Mouse (Mus musculus): ENCODE results near the gene Tgfb3. TPM values are rescaled to one million over a fixed set of nuclear protein-coding genes. Genes with fewer than 3 reads are reported as not detected.

Gene Tgfb3
- polyA plus RNA-seq, 1 experiment from 2014 or later: 4.0 TPM

- Histone ChIP-seq H3K27ac (ENCODE audit: low read depth, low read length) (no peak overlapping the region), H3K4me1 (ENCODE audit: control insufficient read depth, insufficient read depth, low read length) (peaks cover 15% of the 10 kb centered on the region), H3K9ac (ENCODE audit: low read length) (0 out of 2 replicates have a peak overlapping the region, but pooled peaks have one; percentile 44), H3K36me3 (ENCODE audit: control insufficient read depth, insufficient read depth, low read length) (no peaks in the 10 kb centered on the region), H3K4me3 (ENCODE audit: low read depth, low read length) (no peak overlapping the region), H3K9me3 (replicated peaks; ENCODE audit: control insufficient read depth, low read length) (no peaks in the 10 kb centered on the region), H3K27me3 (replicated peaks; ENCODE audit: control insufficient read depth, insufficient read depth, low read length) (no peaks in the 10 kb centered on the region), H3K4me2 (ENCODE audit: low read length) (no peak overlapping the region)
- 82% methylated on average over 11 of the region's 11 CpGs for WGBS
- ATAC-seq: no peak
- DNase-seq (ENCODE audit: low spot score): no peak
Measured at GRCm38 (mm10) chr12:86104297-86104696, 25.5 kb upstream of the Tgfb3 start.

DNA sequence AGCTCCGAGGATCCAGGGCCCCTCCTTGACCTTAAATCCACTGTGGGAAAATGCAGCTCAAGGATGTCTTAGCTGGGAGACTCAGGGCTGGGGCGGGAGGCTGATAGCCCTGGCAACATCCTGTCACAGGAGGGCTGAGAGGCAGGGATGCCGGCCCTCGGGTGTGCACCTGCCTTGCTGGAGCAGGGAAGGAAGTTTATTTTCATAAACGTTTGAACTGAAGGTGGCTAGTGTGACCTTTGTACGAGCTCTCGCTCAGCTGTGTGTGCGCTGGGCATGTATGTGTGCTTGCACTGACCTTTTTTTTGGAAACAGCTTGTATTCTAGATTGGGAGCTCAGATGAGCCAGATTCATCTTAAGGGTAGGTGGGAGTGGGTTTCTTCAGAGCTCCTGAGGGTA lies 25.0 kb upstream of the Tgfb3 start:
- Histone ChIP-seq H3K4me1 (ENCODE audit: control insufficient read depth, insufficient read depth, low read length) (peaks cover 15% of the 10 kb centered on the region), H3K9ac (ENCODE audit: low read length) (peak overlapping the region; percentile 44), H3K27ac (ENCODE audit: low read depth, low read length) (peak overlapping the region; percentile 15), H3K4me3 (ENCODE audit: low read depth, low read length) (no peak overlapping the region), H3K9me3 (replicated peaks; ENCODE audit: control insufficient read depth, low read length) (no peaks in the 10 kb centered on the region), H3K27me3 (replicated peaks; ENCODE audit: control insufficient read depth, insufficient read depth, low read length) (no peaks in the 10 kb centered on the region), H3K4me2 (ENCODE audit: low read length) (no peak overlapping the region), H3K36me3 (ENCODE audit: control insufficient read depth, insufficient read depth, low read length) (no peaks in the 10 kb centered on the region)
- 44% methylated on average over 8 of the region's 8 CpGs for WGBS
- ATAC-seq (peak; percentile 29; the same call in 1 of the 2 replicates), DNase-seq (ENCODE audit: low spot score) (no peak)

GRCm38 (mm10) chr12:86103391-86103790 lies 24.6 kb upstream of the Tgfb3 start:
- Histone ChIP-seq H3K4me2 (ENCODE audit: low read length) (no peak overlapping the region), H3K4me3 (ENCODE audit: low read depth, low read length) (no peak overlapping the region), H3K27me3 (replicated peaks; ENCODE audit: control insufficient read depth, insufficient read depth, low read length) (no peaks in the 10 kb centered on the region), H3K9me3 (replicated peaks; ENCODE audit: control insufficient read depth, low read length) (no peaks in the 10 kb centered on the region), H3K36me3 (ENCODE audit: control insufficient read depth, insufficient read depth, low read length) (no peaks in the 10 kb centered on the region), H3K4me1 (ENCODE audit: control insufficient read depth, insufficient read depth, low read length) (peaks cover 15% of the 10 kb centered on the region), H3K9ac (ENCODE audit: low read length) (peak overlapping the region; percentile 44; the same call in 1 of the 2 replicates), H3K27ac (ENCODE audit: low read depth, low read length) (peak overlapping the region; percentile 15)
- DNase-seq (ENCODE audit: low spot score): peak; percentile 50
- peak; percentile 48; the same call in 1 of the 2 replicates for ATAC-seq
- WGBS: 23% methylated on average over 11 of the region's 11 CpGs

DNA sequence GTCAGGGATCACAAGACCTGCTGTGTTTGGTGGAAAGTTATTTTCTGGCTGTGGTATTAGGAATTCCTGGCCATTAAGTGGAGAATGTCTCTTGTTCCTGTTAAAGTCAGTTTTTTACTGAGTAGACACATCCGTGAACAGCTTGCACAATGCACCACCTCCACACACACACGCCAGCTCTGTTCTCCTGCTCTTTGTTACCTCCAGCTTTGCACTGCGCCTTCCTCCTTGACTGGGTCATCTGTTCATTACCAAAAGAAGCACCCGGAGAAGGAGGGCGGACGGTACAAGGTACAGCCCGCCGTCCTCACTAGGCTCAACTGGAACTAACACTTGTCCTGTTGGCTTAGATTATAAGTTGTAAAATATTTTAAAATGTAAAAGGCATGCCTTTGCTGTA lies 23.8 kb upstream of the Tgfb3 start:
- Histone ChIP-seq H3K4me2 (ENCODE audit: low read length) (no peak overlapping the region), H3K9me3 (replicated peaks; ENCODE audit: control insufficient read depth, low read length) (no peaks in the 10 kb centered on the region), H3K4me1 (ENCODE audit: control insufficient read depth, insufficient read depth, low read length) (peaks cover 15% of the 10 kb centered on the region), H3K9ac (ENCODE audit: low read length) (no peak overlapping the region), H3K27me3 (replicated peaks; ENCODE audit: control insufficient read depth, insufficient read depth, low read length) (no peaks in the 10 kb centered on the region), H3K27ac (ENCODE audit: low read depth, low read length) (no peak overlapping the region), H3K4me3 (ENCODE audit: low read depth, low read length) (no peak overlapping the region), H3K36me3 (ENCODE audit: control insufficient read depth, insufficient read depth, low read length) (no peaks in the 10 kb centered on the region)
- ATAC-seq (no peak), DNase-seq (ENCODE audit: low spot score) (no peak)
- WGBS: 77% methylated on average over 8 of the region's 8 CpGs

- Histone ChIP-seq H3K36me3 (ENCODE audit: control insufficient read depth, insufficient read depth, low read length) (no peaks in the 10 kb centered on the region), H3K4me3 (ENCODE audit: low read depth, low read length) (no peak overlapping the region), H3K27ac (ENCODE audit: low read depth, low read length) (no peak overlapping the region), H3K9ac (ENCODE audit: low read length) (no peak overlapping the region), H3K4me1 (ENCODE audit: control insufficient read depth, insufficient read depth, low read length) (peaks cover 15% of the 10 kb centered on the region), H3K9me3 (replicated peaks; ENCODE audit: control insufficient read depth, low read length) (no peaks in the 10 kb centered on the region), H3K27me3 (replicated peaks; ENCODE audit: control insufficient read depth, insufficient read depth, low read length) (no peaks in the 10 kb centered on the region), H3K4me2 (ENCODE audit: low read length) (no peak overlapping the region)
- DNase-seq (ENCODE audit: low spot score): no peak
- no peak for ATAC-seq
- WGBS: 84% methylated on average over 3 of the region's 3 CpGs
Measured at GRCm38 (mm10) chr12:86100711-86101110, 21.9 kb upstream of the Tgfb3 start.

DNA sequence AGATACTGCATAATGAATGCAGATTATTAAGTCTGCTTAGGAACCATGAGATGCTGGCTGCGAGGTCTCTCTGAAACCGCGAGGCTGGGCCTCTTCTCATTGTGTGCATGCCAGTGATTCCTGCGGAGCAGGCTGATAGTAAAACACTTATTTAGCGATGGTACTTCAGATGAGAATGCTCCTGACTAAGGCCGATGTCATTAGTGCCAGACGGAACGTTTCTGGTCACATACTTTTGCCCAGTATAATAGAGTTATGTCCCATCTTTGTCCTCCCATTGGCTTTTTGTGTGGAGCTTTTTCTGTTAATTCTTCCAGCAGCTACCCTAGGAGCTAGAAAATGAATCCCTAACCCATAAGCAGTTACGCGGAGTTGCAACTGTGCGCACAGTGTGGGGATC lies 18.9 kb upstream of the Tgfb3 start:
- H3K36me3 ChIP-seq (ENCODE audit: control insufficient read depth, insufficient read depth, low read length): no peaks in the 10 kb centered on the region
- H3K9ac ChIP-seq (ENCODE audit: low read length): no peak overlapping the region
- ATAC-seq: no peak
- H3K27me3 ChIP-seq (replicated peaks; ENCODE audit: control insufficient read depth, insufficient read depth, low read length): no peaks in the 10 kb centered on the region
- no peak overlapping the region for H3K4me3 ChIP-seq (ENCODE audit: low read depth, low read length)
- H3K27ac ChIP-seq (ENCODE audit: low read depth, low read length): no peak overlapping the region
- no peak overlapping the region for H3K4me2 ChIP-seq (ENCODE audit: low read length)
- DNase-seq (ENCODE audit: low spot score): no peak
- H3K4me1 ChIP-seq (ENCODE audit: control insufficient read depth, insufficient read depth, low read length): peaks cover 2% of the 10 kb centered on the region; the same call in 1 of the 2 replicates
- 67% methylated on average over 11 of the region's 11 CpGs for WGBS
- H3K9me3 ChIP-seq (replicated peaks; ENCODE audit: control insufficient read depth, low read length): no peaks in the 10 kb centered on the region

DNA sequence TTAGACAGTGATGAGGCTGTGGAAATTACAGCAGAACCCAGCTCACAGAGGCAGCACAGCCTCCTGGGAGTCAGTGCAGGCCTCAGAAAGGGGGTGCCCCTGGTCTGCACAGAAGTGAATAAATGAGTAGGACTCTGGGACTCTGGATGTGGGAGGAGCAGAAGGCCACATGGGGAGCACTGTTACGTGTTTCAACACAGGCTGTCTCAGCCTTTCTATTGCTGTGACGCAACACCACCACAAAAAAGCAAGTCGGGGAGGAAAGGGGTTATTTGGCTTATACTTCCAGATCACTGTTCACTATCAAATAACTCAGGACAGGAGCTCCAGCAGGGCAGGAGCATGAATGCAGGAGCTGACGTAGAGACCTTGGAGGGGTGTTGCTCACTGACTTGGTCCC lies 17.0 kb upstream of the Tgfb3 start:
- H3K4me1 ChIP-seq (ENCODE audit: control insufficient read depth, insufficient read depth, low read length): no peaks in the 10 kb centered on the region
- no peaks in the 10 kb centered on the region for H3K36me3 ChIP-seq (ENCODE audit: control insufficient read depth, insufficient read depth, low read length)
- WGBS: 92% methylated on average over 4 of the region's 4 CpGs
- no peaks in the 10 kb centered on the region for H3K27me3 ChIP-seq (replicated peaks; ENCODE audit: control insufficient read depth, insufficient read depth, low read length)
- no peaks in the 10 kb centered on the region for H3K9me3 ChIP-seq (replicated peaks; ENCODE audit: control insufficient read depth, low read length)
- H3K9ac ChIP-seq (ENCODE audit: low read length): no peak overlapping the region
- no peak overlapping the region for H3K27ac ChIP-seq (ENCODE audit: low read depth, low read length)
- DNase-seq (ENCODE audit: low spot score) (no peak), ATAC-seq (no peak)
- H3K4me3 ChIP-seq (ENCODE audit: low read depth, low read length): no peak overlapping the region
- no peak overlapping the region for H3K4me2 ChIP-seq (ENCODE audit: low read length)

DNA sequence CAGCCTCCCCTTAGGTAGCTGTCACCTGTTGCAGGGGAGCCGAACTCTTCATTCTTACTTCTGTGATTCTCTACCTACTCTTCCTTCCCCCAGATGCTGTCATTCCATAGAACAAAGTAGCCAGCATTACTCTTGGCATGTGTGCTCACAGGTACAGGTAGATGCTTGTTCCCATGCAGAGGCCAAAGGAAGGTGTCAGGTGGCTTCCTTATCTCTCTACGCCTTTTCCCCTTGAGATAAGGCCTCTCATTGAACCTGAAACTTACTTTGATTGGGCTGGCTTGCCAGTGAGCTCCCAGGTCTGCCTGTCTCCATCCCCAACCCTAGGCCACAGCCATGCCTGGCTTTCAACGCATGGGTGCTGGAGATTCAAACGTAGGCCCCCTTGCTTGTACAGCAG lies 15.2 kb upstream of the Tgfb3 start:
- WGBS: 93% methylated on average over 4 of the region's 4 CpGs
- Histone ChIP-seq H3K4me3 (ENCODE audit: low read depth, low read length) (no peak overlapping the region), H3K36me3 (ENCODE audit: control insufficient read depth, insufficient read depth, low read length) (peaks cover 4% of the 10 kb centered on the region; the same call in 1 of the 2 replicates), H3K4me2 (ENCODE audit: low read length) (no peak overlapping the region), H3K9ac (ENCODE audit: low read length) (no peak overlapping the region), H3K4me1 (ENCODE audit: control insufficient read depth, insufficient read depth, low read length) (no peaks in the 10 kb centered on the region), H3K27ac (ENCODE audit: low read depth, low read length) (no peak overlapping the region), H3K9me3 (replicated peaks; ENCODE audit: control insufficient read depth, low read length) (no peaks in the 10 kb centered on the region), H3K27me3 (replicated peaks; ENCODE audit: control insufficient read depth, insufficient read depth, low read length) (no peaks in the 10 kb centered on the region)
- ATAC-seq: no peak
- DNase-seq (ENCODE audit: low spot score): no peak

DNA sequence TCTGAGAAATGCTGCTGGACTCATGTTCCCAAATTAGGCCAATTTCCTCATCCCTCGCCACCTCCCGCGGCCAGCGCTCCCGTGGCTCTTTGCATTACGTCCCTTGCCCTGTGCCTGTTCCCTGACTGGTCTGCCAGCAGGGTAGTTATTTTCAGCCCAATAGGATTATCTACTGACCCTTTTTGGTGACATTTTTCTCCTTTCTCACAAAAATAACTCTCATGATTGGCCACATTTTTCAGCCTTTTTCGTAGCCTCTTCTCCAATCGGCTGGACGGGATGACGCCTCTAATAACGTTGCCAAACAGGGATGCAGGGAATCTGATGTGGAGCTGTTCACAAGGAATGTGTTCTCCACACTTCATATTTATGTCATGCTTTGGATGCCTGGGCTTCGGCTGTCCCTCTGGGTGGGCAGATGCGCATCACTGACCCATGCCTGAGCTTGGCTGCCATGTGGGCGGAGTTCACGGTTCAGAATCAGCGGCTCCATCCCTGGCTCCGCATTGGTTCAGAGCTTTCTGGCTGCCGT lies 12.8 kb upstream of the Tgfb3 start:
- DNase-seq (ENCODE audit: low spot score): no peak
- no peak overlapping the region for H3K27ac ChIP-seq (ENCODE audit: low read depth, low read length)
- ATAC-seq: no peak
- peaks cover 9% of the 10 kb centered on the region; the same call in 1 of the 2 replicates for H3K36me3 ChIP-seq (ENCODE audit: control insufficient read depth, insufficient read depth, low read length)
- H3K27me3 ChIP-seq (replicated peaks; ENCODE audit: control insufficient read depth, insufficient read depth, low read length): no peaks in the 10 kb centered on the region
- H3K4me2 ChIP-seq (ENCODE audit: low read length): no peak overlapping the region
- no peaks in the 10 kb centered on the region for H3K4me1 ChIP-seq (ENCODE audit: control insufficient read depth, insufficient read depth, low read length)
- 28% methylated on average over 18 of the region's 18 CpGs for WGBS
- no peaks in the 10 kb centered on the region for H3K9me3 ChIP-seq (replicated peaks; ENCODE audit: control insufficient read depth, low read length)
- H3K9ac ChIP-seq (ENCODE audit: low read length): no peak overlapping the region
- H3K4me3 ChIP-seq (ENCODE audit: low read depth, low read length): no peak overlapping the region

Measured in forebrain, embryonic 14.5 days (tissue).